Comparison of ENCODE assay signal across 8 mouse cellular contexts in genomic region chr7:61877311-61878065, GRCm38 (mm10).
DNase-seq lines count a peak whose midpoint lies in the region; ATAC-seq and TF ChIP-seq lines count a peak whose summit lies in the region.

No protein-coding gene starts in this region.

- TF ChIP-seq CTCF in stomach, postnatal 0 days (IDR thresholded peaks at IDR 0.05; ENCODE audit: low read depth): no peak

- DNase-seq in stomach, postnatal 0 days (ENCODE audit: low spot score): no peak
- DNase-seq in layer of hippocampus, adult 8-10 months (ENCODE audit: low spot score in 2 of 2): peak; percentile 67 to 81
- DNase-seq in T-cell, adult 2 months (ENCODE audit: low spot score): no peak
- no peak for DNase-seq in heart, postnatal 36 days
- no peak for DNase-seq in lung, postnatal 14 days

- H3ac ChIP-seq in myocyte (ENCODE audit: control insufficient read depth, insufficient read length): no peak overlapping the region

- H3K27ac ChIP-seq in stomach, embryonic 14.5 days (ENCODE audit: low read length): 0 out of 2 replicates have a peak overlapping the region, but pooled peaks have one; percentile 21
- H3K27ac ChIP-seq in stomach, postnatal 0 days (replicated peaks): no peak overlapping the region
- H3K27ac ChIP-seq in forebrain, embryonic 13.5 days: peak overlapping the region; percentile 89

- 0 out of 2 replicates have a peak, but pooled peaks cover 4% of the 10 kb centered on the region for H3K9me3 ChIP-seq in stomach, embryonic 14.5 days (ENCODE audit: control insufficient read depth, low read depth, low read length)
- no peaks in the 10 kb centered on the region for H3K9me3 ChIP-seq in stomach, postnatal 0 days (ENCODE audit: control insufficient read depth, low read length)
- H3K9me3 ChIP-seq in forebrain, embryonic 13.5 days (replicated peaks): no peaks in the 10 kb centered on the region

- H3K27me3 ChIP-seq in stomach, embryonic 14.5 days (ENCODE audit: control insufficient read depth, insufficient read depth, low read length): no peaks in the 10 kb centered on the region
- H3K27me3 ChIP-seq in stomach, postnatal 0 days (ENCODE audit: control insufficient read depth, insufficient read depth, low read length): no peaks in the 10 kb centered on the region
- H3K27me3 ChIP-seq in forebrain, embryonic 13.5 days: no peaks in the 10 kb centered on the region
- no peaks in the 10 kb centered on the region for H3K27me3 ChIP-seq in myocyte (ENCODE audit: control insufficient read depth, insufficient read depth, insufficient read length)

- WGBS in stomach, embryonic 14.5 days: 39% methylated on average over 2 of the region's 2 CpGs
- 40% methylated on average over 2 of the region's 2 CpGs for WGBS in stomach, postnatal 0 days
- WGBS in forebrain, embryonic 13.5 days: 37% methylated on average over 2 of the region's 2 CpGs

- no peaks in the 10 kb centered on the region for H3K36me3 ChIP-seq in stomach, embryonic 14.5 days (ENCODE audit: control insufficient read depth, insufficient read depth, low read length)
- no peaks in the 10 kb centered on the region for H3K36me3 ChIP-seq in stomach, postnatal 0 days (ENCODE audit: control insufficient read depth, insufficient read depth, low read length)
- no peaks in the 10 kb centered on the region for H3K36me3 ChIP-seq in forebrain, embryonic 13.5 days (ENCODE audit: poor library complexity, severe bottlenecking)
- no peaks in the 10 kb centered on the region for H3K36me3 ChIP-seq in myocyte (ENCODE audit: control insufficient read depth, insufficient read depth)

- no peak for TF ChIP-seq EP300 in stomach, postnatal 0 days (optimal IDR thresholded peaks at IDR 0.05)

- no peaks in the 10 kb centered on the region for H3K79me2 ChIP-seq in myocyte (ENCODE audit: control insufficient read depth, insufficient read depth)

- TF ChIP-seq POLR2A in myocyte (IDR thresholded peaks at IDR 0.05; ENCODE audit: insufficient read length, low read depth): no peak

- no peaks in the 10 kb centered on the region for H3K4me1 ChIP-seq in stomach, embryonic 14.5 days (ENCODE audit: control insufficient read depth, insufficient read depth, low read length)
- H3K4me1 ChIP-seq in stomach, postnatal 0 days (replicated peaks; ENCODE audit: control insufficient read depth, insufficient read depth): no peaks in the 10 kb centered on the region
- no peaks in the 10 kb centered on the region; the same call in 1 of the 2 replicates for H3K4me1 ChIP-seq in forebrain, embryonic 13.5 days

- no peak overlapping the region for H3K9ac ChIP-seq in stomach, embryonic 14.5 days (replicated peaks; ENCODE audit: low read depth, low read length)
- H3K9ac ChIP-seq in stomach, postnatal 0 days (ENCODE audit: low read length): no peak overlapping the region
- H3K9ac ChIP-seq in forebrain, embryonic 13.5 days: no peak overlapping the region

- H3K4me3 ChIP-seq in stomach, embryonic 14.5 days (ENCODE audit: low read depth, low read length): no peak overlapping the region
- no peak overlapping the region for H3K4me3 ChIP-seq in stomach, postnatal 0 days (ENCODE audit: low read depth, low read length)
- no peak overlapping the region for H3K4me3 ChIP-seq in forebrain, embryonic 13.5 days
- no peak overlapping the region for H3K4me3 ChIP-seq in myocyte

- no peak overlapping the region for H3K4me2 ChIP-seq in stomach, embryonic 14.5 days (replicated peaks; ENCODE audit: low read depth, low read length)
- H3K4me2 ChIP-seq in stomach, postnatal 0 days (replicated peaks; ENCODE audit: low read depth): no peak overlapping the region
- 0 out of 2 replicates have a peak overlapping the region, but pooled peaks have one; percentile 20 for H3K4me2 ChIP-seq in forebrain, embryonic 13.5 days
- peak overlapping the region; percentile 73 for H3K4me2 ChIP-seq in myocyte (ENCODE audit: low read depth)

- intact Hi-C loops in heart, postnatal 36 days (cut with DNase I): no loop called here

- ATAC-seq in stomach, embryonic 14.5 days (ENCODE audit: insufficient number of reproducible peaks, insufficient read depth, low FRiP score, low read depth): peak; percentile 58; the same call in 1 of the 2 replicates
- ATAC-seq in stomach, postnatal 0 days (ENCODE audit: low FRiP score, low TSS enrichment): no peak
- peak; percentile 98 for ATAC-seq in forebrain, embryonic 13.5 days

TF ChIP-seq in myocyte, 11 proteins besides CTCF, POLR2A, EP300 and RAD21:
- TF ChIP-seq CEBPB (IDR thresholded peaks at IDR 0.05; ENCODE audit: insufficient read depth, poor library complexity, severe bottlenecking) (no peak), POLR2AphosphoS2 (IDR thresholded peaks at IDR 0.05; ENCODE audit: insufficient read length, low read depth) (no peak), MYOD1 (IDR thresholded peaks at IDR 0.05; ENCODE audit: control insufficient read depth in 1 of 3, insufficient read length in 2 of 3, low read depth in 2 of 3) (no peak)

Comparison
In these comparisons a context has a peak if more than half of its experiments do, and no peak if none do; other contexts are left out.
1. H3K4me2 ChIP-seq: peak in forebrain, embryonic 13.5 days (single experiment) and myocyte (single experiment); none in stomach, embryonic 14.5 days (single experiment) and stomach, postnatal 0 days (single experiment).
2. DNase-seq: peak in layer of hippocampus, adult 8-10 months (2 of 2); none in stomach, postnatal 0 days (single experiment), T-cell, adult 2 months (single experiment), heart, postnatal 36 days (0 of 2) and lung, postnatal 14 days (single experiment).